Mouse (Mus musculus) neural tube, embryonic 12.5 days (tissue): Measurements from ENCODE around the gene Golph3l. TPM values are rescaled to one million over a fixed set of nuclear protein-coding genes. Genes with fewer than 3 reads are reported as not detected.

ENCODE experiments used
- ATAC-seq: fragments of 200-750 bp; cut with Nextera tagmentation; 2 replicates; pipeline ENCODE4 v1.8.0; 2017; ENCODE audit warnings: low read depth, mild to moderate bottlenecking, moderate TSS enrichment, moderate library complexity; ENCODE audit not compliant: low FRiP score
- H3K27ac ChIP-seq: fragments of 300-500 bp; sonication (generic); 2 replicates; pipeline ENCODE4 v1.5.1; 2016
- H3K27me3 ChIP-seq: fragments of 300-500 bp; sonication (generic); replicated peaks from 2 replicates; pipeline ENCODE4 v1.6.1; 2016; ENCODE audit warnings: mild to moderate bottlenecking
- H3K36me3 ChIP-seq: fragments of 300-500 bp; sonication (generic); 2 replicates; pipeline ENCODE4 v1.6.1; 2016; ENCODE audit warnings: mild to moderate bottlenecking
- H3K4me1 ChIP-seq: fragments of 300-500 bp; sonication (generic); 2 replicates; pipeline ENCODE4 v1.6.1; 2016
- H3K4me2 ChIP-seq: fragments of 300-500 bp; sonication (generic); replicated peaks from 2 replicates; pipeline ENCODE4 v1.6.1; 2016; ENCODE audit warnings: mild to moderate bottlenecking
- H3K4me3 ChIP-seq: fragments of 300-500 bp; sonication (generic); 2 replicates; pipeline ENCODE4 v1.5.1; 2016
- H3K9ac ChIP-seq: fragments of 300-500 bp; sonication (generic); 2 replicates; pipeline ENCODE4 v1.6.1; 2016; ENCODE audit warnings: mild to moderate bottlenecking
- H3K9me3 ChIP-seq: fragments of 300-500 bp; sonication (generic); 2 replicates; pipeline ENCODE4 v1.6.1; 2016; ENCODE audit warnings: mild to moderate bottlenecking
- WGBS: fragments of 180-500 bp; shearing (Covaris S2); methylation state at CpG from one replicate; pipeline ENCODE4 v1.1.7; 2016; 5-methylcytosine and 5-hydroxymethylcytosine counted together
- polyA plus RNA-seq: library from polyadenylated mRNA; unstranded; fragments of >200 nt; fragmentation: Nextera tagmentation; extraction: Ambion mirVana; gene quantifications from 2 replicates; pipeline ENCODE4 v1.2.1, GENCODE M21; 2016

Gene Golph3l
- polyA plus RNA-seq, 1 experiment from 2014 or later = 35.7 TPM

DNA sequence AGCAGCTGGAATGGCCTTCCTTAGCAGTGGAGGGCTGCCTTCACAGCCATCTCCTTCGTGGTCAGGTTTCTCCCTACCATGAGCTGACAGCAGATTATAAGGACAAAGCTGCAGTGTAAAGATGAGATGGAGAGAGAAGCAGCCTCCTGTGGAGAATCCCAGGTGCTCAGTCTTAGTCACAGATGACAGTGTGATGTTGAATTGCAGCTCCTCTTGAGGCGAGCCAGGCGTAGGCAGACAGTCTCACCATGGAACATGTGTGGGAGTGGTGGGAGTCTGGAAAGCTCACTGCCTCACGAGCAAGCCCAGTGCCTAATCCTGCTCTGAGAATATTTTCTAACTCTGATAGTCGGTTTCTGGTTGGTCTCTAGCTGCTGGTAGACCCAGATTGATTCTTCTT is 39.0 kb downstream of the Golph3l start:
- no peaks in the 10 kb centered on the region for H3K27me3 ChIP-seq
- no peak overlapping the region for H3K4me2 ChIP-seq
- 91% methylated on average over 5 of the region's 5 CpGs for WGBS
- H3K4me1 ChIP-seq = peaks cover 18% of the 10 kb centered on the region
- peaks cover 56% of the 10 kb centered on the region for H3K36me3 ChIP-seq
- ATAC-seq = no peak
- no peak overlapping the region for H3K9ac ChIP-seq
- H3K9me3 ChIP-seq = no peaks in the 10 kb centered on the region
- no peak overlapping the region for H3K4me3 ChIP-seq
- H3K27ac ChIP-seq = no peak overlapping the region

DNA sequence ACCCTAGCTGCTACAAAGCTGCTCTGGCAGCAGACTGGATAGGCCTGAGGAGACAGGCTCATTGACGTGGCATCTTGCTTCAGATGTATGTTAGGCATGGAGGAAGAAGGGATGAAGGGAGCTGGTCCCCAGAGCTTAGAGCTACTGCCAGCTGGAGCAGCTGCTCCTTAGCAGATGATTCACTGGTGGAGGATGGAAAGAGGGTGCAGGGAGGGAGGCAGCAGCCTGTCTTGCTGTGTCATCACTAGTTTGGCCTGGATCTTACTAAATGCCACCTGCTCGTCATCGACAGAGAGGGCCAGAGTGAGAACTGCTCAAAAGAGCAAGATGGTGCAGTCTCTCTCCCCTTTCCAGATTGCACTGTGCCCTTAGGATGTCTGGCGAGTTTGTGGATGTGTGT is 41.0 kb downstream of the Golph3l start:
- WGBS = 86% methylated on average over 4 of the region's 4 CpGs
- H3K27ac ChIP-seq = no peak overlapping the region
- no peaks in the 10 kb centered on the region for H3K9me3 ChIP-seq
- peaks cover 74% of the 10 kb centered on the region for H3K36me3 ChIP-seq
- no peak overlapping the region; the same call in 1 of the 2 replicates for H3K9ac ChIP-seq
- peaks cover 12% of the 10 kb centered on the region for H3K4me1 ChIP-seq
- no peak for ATAC-seq
- H3K4me2 ChIP-seq = no peak overlapping the region
- no peaks in the 10 kb centered on the region for H3K27me3 ChIP-seq
- H3K4me3 ChIP-seq = no peak overlapping the region

DNA sequence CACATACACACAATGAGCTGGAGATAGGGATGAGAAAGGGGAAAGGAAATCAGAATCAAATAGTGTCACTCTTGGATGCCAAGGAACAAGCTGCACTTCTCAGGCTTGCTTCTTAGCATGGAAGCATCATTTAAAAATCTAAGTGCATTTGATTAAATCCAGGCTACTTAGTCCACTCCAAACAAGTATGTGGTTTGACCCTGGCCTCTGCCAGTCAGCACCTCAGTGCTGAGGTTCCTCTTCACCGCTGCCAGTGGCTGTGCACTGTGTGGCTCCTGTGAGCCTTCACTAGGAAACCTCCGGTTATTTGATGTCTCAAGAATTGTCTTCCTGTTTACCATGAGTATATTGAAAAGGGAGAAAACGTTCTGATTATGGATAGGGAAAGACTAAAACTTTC is 42.1 kb downstream of the Golph3l start:
- no peak for ATAC-seq
- peaks cover 84% of the 10 kb centered on the region for H3K36me3 ChIP-seq
- H3K9me3 ChIP-seq = no peaks in the 10 kb centered on the region
- no peak overlapping the region for H3K4me3 ChIP-seq
- 88% methylated on average over 3 of the region's 3 CpGs for WGBS
- H3K27me3 ChIP-seq = no peaks in the 10 kb centered on the region
- H3K4me1 ChIP-seq = peaks cover 9% of the 10 kb centered on the region
- no peak overlapping the region for H3K27ac ChIP-seq
- H3K4me2 ChIP-seq = no peak overlapping the region
- no peak overlapping the region for H3K9ac ChIP-seq

DNA sequence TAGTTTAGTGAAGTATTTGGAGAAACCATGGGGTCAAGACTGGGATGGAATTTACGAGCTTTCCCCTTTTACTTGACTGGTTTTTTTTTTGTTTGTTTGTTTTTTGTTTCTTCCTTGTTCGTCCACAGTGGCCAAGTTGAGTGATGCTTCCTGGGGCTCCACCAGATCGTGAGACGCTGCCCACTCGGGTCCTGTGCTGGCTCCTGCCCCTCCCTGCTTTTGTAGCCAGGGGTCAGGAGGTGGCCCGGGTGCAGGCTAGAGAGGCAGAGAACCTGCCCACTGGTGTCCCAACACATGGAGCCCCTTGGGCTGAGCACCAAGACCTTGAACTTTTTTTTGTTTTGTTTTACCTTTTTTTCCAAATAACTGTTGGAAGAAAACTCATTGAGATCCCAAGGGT is 42.6 kb downstream of the Golph3l start:
- Histone ChIP-seq H3K9ac (no peak overlapping the region), H3K27me3 (no peaks in the 10 kb centered on the region), H3K36me3 (peaks cover 88% of the 10 kb centered on the region), H3K4me3 (no peak overlapping the region), H3K4me1 (peaks cover 5% of the 10 kb centered on the region), H3K9me3 (no peaks in the 10 kb centered on the region), H3K4me2 (no peak overlapping the region), H3K27ac (no peak overlapping the region)
- WGBS = 79% methylated on average over 6 of the region's 6 CpGs
- no peak for ATAC-seq

DNA sequence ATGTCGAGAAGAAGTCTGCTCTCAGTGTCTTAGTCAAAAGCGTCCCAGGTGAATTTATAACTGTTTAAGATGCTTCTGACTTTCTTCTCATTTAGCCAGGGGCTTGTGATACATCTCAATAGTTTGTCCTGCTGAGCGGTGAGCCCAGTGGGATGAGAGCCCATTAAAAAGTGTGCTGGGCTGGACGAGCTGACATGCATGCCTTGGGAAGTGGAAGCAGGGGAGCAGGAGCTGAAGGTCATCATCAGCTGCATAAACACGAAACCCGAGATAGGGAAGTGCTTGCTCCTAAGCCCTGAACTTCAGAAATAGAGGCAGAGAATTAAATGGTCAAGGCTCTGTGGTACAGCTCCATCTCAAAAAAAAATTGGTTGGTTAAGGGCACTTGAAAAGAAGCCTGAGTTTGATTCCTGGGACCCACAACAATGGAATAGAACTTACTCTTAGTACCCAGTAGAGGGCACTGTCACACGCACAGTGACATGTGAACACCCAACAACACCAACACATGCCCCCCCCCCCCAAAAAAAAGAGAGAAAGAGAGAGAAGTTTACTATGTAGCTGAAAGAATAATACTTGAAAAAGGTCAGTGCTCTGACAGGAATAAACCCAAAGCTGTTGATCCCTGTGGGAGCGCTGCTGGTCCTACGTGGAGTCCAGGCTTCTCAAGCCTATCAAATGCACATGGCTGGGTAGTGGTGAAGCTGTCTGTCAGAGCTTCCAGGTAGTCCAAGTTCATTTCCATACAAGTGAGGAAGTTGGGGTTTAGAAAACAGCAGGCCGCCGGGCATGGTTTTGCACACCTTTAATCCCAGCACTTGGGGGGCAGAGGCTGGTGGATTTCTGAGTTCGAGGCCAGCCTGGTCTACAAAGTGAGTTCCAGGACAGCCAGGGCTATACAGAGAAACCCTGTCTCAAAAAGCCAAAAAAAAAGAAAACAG is 44.2 kb downstream of the Golph3l start:
- ATAC-seq = no peak
- H3K4me3 ChIP-seq = no peak overlapping the region
- H3K4me1 ChIP-seq = no peaks in the 10 kb centered on the region
- H3K4me2 ChIP-seq = no peak overlapping the region
- no peak overlapping the region for H3K9ac ChIP-seq
- peaks cover 87% of the 10 kb centered on the region for H3K36me3 ChIP-seq
- H3K27ac ChIP-seq = no peak overlapping the region
- no peaks in the 10 kb centered on the region for H3K27me3 ChIP-seq
- no peaks in the 10 kb centered on the region for H3K9me3 ChIP-seq
- 79% methylated on average over 12 of the region's 12 CpGs for WGBS

DNA sequence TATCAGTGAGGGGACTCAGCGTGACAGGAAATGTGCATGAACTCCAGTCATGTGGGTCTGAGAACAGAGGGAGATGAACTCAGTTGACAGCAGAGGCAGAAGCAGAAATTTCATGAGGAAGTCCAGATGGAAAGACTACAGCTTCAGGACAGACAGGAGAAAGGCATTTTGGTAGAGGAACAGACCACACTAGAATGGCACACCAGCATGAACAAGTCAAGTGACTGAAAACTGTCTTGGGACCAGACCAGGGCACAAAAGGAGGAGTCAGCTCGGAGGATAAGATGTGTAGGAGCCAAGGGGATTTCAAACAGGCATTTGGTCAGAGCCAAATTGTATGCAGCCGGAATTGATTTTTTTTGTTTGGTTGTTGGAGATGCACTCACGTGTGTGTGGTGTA is 46.9 kb downstream of the Golph3l start:
- 90% methylated on average over 4 of the region's 4 CpGs for WGBS
- peaks cover 78% of the 10 kb centered on the region for H3K36me3 ChIP-seq
- H3K9ac ChIP-seq = no peak overlapping the region
- H3K9me3 ChIP-seq = no peaks in the 10 kb centered on the region
- no peak overlapping the region for H3K27ac ChIP-seq
- no peak for ATAC-seq
- no peaks in the 10 kb centered on the region for H3K4me1 ChIP-seq
- H3K27me3 ChIP-seq = no peaks in the 10 kb centered on the region
- H3K4me3 ChIP-seq = no peak overlapping the region
- no peak overlapping the region for H3K4me2 ChIP-seq

DNA sequence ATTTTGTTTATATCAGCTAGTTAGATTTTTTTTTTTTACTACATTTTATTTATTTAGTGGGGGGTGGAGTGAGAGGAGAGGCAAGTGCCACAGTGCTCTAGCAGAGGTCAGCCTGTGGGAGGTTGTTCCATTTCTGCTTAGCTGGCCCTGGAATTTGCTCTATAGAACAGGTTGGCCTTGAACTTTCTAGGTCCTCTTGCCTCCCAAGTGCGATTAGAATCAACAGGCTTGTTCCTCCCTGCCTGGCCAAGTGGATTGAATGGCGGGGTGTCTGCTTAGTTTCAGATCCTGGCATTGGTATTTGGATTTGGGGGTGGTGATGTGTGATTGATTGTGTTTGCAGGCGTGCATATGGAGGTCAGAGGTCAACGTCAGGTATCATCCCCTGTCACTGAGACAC is 47.3 kb downstream of the Golph3l start:
- H3K36me3 ChIP-seq = peaks cover 74% of the 10 kb centered on the region
- H3K27ac ChIP-seq = no peak overlapping the region
- H3K4me3 ChIP-seq = no peak overlapping the region
- no peak overlapping the region for H3K4me2 ChIP-seq
- no peak for ATAC-seq
- WGBS = 90% methylated on average over 4 of the region's 4 CpGs
- H3K9ac ChIP-seq = no peak overlapping the region
- no peaks in the 10 kb centered on the region for H3K27me3 ChIP-seq
- H3K4me1 ChIP-seq = no peaks in the 10 kb centered on the region
- H3K9me3 ChIP-seq = no peaks in the 10 kb centered on the region

DNA sequence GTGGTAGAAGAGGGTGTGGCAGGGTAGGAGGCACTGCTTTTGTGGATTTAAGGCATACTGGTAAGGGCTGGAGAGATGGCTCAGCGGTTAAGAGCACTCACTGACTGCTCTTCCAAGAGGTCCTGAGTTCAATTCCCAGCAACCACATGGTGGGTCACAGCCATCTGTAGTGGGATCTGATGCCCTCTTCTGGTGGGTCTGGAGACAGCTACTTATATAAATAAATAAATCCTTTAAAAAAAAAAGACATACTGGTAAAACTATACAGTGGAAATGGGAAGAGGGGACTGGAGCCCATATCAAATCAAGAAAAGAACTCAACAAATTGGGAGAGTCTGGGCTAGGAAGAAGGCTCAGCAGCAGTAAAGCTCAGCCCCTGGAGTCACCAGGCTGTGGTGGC is 51.0 kb downstream of the Golph3l start:
- Histone ChIP-seq H3K36me3 (peaks cover 40% of the 10 kb centered on the region), H3K27me3 (no peaks in the 10 kb centered on the region), H3K9ac (no peak overlapping the region), H3K27ac (no peak overlapping the region), H3K4me3 (no peak overlapping the region), H3K9me3 (no peaks in the 10 kb centered on the region), H3K4me2 (no peak overlapping the region), H3K4me1 (no peaks in the 10 kb centered on the region)
- WGBS = 87% methylated on average over 1 of the region's 1 CpGs
- no peak for ATAC-seq

DNA sequence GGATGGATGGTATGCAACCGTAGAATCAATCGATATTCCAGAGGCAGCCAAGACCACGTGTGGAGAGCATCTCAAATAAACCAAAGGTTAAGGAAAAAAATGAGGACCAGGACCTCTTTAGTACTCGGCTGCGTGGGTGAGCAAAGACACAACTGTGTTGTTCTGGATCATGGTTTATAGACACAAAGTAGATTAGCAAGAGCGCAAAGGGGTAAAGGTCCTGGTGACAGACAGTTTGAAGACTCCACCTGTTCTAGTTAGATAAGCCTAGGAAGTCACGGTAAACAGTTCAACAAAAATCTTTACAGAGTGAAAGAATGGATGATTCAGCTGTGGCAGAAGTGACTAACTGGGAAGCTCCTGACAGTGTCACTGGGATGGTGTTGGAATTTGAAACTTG is 54.4 kb downstream of the Golph3l start:
- Histone ChIP-seq H3K36me3 (peaks cover 14% of the 10 kb centered on the region), H3K9me3 (no peaks in the 10 kb centered on the region), H3K4me1 (no peaks in the 10 kb centered on the region), H3K27ac (no peak overlapping the region), H3K4me3 (no peak overlapping the region), H3K4me2 (no peak overlapping the region), H3K9ac (no peak overlapping the region), H3K27me3 (no peaks in the 10 kb centered on the region)
- ATAC-seq = no peak
- 91% methylated on average over 7 of the region's 7 CpGs for WGBS

DNA sequence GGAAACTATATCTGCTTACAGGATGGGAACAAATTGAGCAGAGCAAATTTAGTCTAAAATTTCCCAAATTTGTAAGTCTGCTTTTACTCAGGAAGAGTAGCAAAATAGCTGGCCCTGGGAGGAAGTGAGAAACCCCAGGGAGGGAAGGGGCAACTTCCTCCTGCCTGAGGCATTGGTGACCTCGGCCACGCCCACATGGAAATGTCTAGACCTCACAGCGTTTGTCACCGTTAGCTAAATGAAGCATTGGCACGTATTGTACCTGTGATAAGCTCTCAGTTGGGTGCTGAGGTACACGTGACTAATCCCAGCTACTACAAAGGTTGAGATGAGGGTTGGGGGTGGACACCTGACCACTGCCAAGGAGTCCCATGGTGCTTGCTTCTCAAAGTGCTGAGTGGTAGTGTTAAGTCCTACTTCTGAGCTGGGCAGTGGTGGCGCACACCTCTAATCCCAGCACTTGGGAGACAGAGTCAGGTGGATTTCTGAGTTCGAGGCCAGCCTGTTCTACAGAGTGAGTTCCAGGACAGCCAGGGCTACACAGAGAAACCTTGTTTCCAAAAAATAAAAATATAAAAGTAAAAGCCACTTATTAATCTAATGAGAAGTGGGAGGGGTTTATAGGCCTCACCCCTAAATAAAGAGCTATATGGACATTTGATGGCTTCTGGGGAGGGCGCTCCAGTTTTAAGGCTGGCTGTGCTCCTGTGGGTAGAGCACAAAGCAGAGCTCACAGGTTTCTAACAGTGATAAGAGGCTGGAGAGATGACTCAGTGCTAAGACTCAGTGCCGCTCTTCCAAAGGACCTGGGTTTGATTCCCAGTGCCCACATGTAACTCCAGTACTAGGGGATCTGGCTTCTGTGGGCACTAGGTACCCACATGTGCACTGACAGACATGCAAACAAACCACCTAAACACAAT is 56.8 kb downstream of the Golph3l start:
- 70% methylated on average over 10 of the region's 10 CpGs for WGBS

DNA sequence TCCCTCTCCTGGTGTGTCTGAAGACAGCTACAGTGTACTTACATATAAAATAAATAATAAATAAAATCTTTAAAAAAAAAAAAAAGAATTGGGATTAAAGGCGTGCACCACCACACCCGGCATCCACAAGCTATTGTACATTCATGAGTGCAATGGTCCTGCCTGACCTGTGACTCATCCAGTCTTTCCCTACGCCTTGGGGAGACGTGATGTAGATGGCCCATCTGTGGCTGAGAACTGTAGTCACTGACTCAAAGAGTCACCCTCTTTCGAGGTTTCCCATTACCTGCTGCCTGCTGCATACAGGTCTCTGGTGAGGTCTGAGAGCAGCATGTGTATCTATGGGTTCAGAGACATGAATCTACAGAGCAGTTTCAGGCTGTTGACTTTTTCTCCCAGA is 59.3 kb downstream of the Golph3l start:
- 94% methylated on average over 5 of the region's 5 CpGs for WGBS
- H3K27ac ChIP-seq = no peak overlapping the region
- no peak for ATAC-seq

More for the DNA sequence above, 56.8 kb downstream of the Golph3l start:
- Histone ChIP-seq H3K9ac (no peak overlapping the region), H3K27ac (no peak overlapping the region), H3K36me3 (no peaks in the 10 kb centered on the region), H3K4me2 (no peak overlapping the region), H3K4me3 (no peak overlapping the region), H3K9me3 (no peaks in the 10 kb centered on the region), H3K27me3 (no peaks in the 10 kb centered on the region), H3K4me1 (no peaks in the 10 kb centered on the region)
- no peak for ATAC-seq

DNA sequence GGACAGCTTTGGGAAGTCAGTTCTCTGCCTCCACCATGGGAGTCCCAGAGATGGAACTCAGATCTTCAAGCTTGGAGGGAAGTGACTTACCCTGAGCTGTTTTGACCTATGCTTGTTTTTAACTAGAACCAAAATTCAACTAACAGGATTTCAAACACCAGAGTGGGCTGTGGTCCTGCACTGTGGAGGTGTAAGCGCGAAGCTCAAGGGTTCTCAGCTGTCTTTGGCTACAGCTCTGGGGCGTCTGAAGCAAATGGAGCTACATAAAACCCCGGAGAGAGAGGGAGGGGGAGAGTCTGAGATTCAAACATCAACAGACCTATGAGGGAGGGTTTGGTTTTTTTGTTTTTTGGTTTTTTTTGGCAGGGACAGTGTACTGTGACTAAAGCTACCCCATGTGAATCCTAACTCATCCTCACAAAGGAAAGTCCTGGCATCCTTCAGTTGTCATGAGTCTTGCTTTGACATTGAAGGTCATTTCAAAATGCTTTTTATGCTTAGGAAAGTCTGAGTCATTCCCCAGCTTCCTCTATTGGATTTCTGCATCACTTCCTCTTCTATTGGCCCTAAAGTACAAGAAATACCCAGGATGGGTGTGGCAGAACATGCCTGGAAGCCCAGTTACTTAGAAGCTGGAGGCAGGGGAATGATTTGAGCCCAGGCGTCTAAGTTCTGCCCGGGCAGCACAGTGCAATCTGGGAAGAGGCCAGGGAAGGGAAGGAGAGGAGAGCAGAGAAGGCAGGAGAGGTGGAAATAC is 61.7 kb downstream of the Golph3l start:
- 74% methylated on average over 6 of the region's 6 CpGs for WGBS
- Histone ChIP-seq H3K27ac (no peak overlapping the region), H3K36me3 (no peaks in the 10 kb centered on the region), H3K4me2 (no peak overlapping the region), H3K27me3 (no peaks in the 10 kb centered on the region), H3K9ac (no peak overlapping the region), H3K4me1 (peaks cover 5% of the 10 kb centered on the region; the same call in 1 of the 2 replicates), H3K4me3 (no peak overlapping the region), H3K9me3 (no peaks in the 10 kb centered on the region)
- ATAC-seq = no peak

More for the DNA sequence above, 59.3 kb downstream of the Golph3l start:
- H3K27me3 ChIP-seq = no peaks in the 10 kb centered on the region
- H3K9ac ChIP-seq = no peak overlapping the region
- no peaks in the 10 kb centered on the region for H3K9me3 ChIP-seq
- no peaks in the 10 kb centered on the region for H3K4me1 ChIP-seq
- H3K36me3 ChIP-seq = no peaks in the 10 kb centered on the region
- no peak overlapping the region for H3K4me2 ChIP-seq
- H3K4me3 ChIP-seq = no peak overlapping the region
